Mouse (Mus musculus) thymus, adult 2 months (tissue): Measurements from ENCODE around the gene Gm20479.

Experiments used
- CTCF ChIP-seq: fragments of 200-500 bp; IDR thresholded peaks from 2 replicates; pipeline ENCODE4 v1.5.1; 2012; ENCODE audit warnings: mild to moderate bottlenecking, control low read depth, low read length, moderate library complexity, borderline replicate concordance; ENCODE audit not compliant: control insufficient read depth, poor library complexity, insufficient read depth; ENCODE audit errors: extremely low read depth
- POLR2A ChIP-seq: fragments of 200-500 bp; IDR thresholded peaks from 2 replicates; pipeline ENCODE4 v1.6.1; 2012; ENCODE audit warnings: mild to moderate bottlenecking, low read length, control low read depth, moderate library complexity; ENCODE audit not compliant: control insufficient read depth, poor library complexity, insufficient read depth; ENCODE audit errors: extremely low read depth

DNA sequence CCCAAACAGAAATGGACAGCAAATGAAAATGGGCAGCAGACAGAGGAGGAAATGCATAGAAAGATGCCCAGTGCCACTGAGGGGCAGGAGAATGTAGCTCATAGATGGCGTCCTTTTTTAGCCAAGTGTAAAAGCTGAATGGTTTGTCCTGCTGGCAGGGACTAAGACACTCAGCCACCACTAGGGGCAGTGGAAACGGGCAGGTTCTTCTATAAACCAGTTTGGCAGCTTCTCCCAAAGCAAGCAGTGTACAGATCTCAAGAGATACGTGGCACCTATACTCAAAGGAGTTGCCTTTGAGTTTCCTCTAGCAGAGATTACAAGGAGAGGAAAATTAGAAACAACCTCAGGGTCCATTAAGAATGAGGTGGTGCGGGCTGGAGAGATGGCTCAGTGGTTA lies 21.2 kb upstream of the Gm20479 start:
- no peak for TF ChIP-seq CTCF
- no peak for TF ChIP-seq POLR2A
